Mouse (Mus musculus) liver, adult 2 months (tissue): Measurements from ENCODE around the gene Ppp1r9a. TPM values are rescaled to one million over a fixed set of nuclear protein-coding genes. Genes with fewer than 3 reads are reported as not detected.
A peak's percentile ranks its signal among the peaks of the same experiment; 100 is the strongest.

Source experiments
- DNase-seq: peaks from one replicate; pipeline ENCODE4 v3.0.0-alpha.2; 2011; ENCODE audit warnings: low read depth, low spot score; ENCODE audit errors: extremely low read depth
- H3K27ac ChIP-seq: fragments of 200-500 bp; replicated peaks from 2 replicates; pipeline ENCODE4 v1.5.1; 2012; ENCODE audit warnings: low read depth, mild to moderate bottlenecking, control low read depth, inconsistent platforms, low read length; ENCODE audit not compliant: insufficient read depth
- H3K27me3 ChIP-seq: fragments of 200-500 bp; 2 replicates; pipeline ENCODE4 v1.6.1; 2012; ENCODE audit warnings: mild to moderate bottlenecking, moderate library complexity, low read length, inconsistent platforms; ENCODE audit not compliant: control insufficient read depth, insufficient read depth
- H3K36me3 ChIP-seq: fragments of 200-500 bp; 2 replicates; pipeline ENCODE4 v1.6.1; 2012; ENCODE audit warnings: low read length, inconsistent platforms; ENCODE audit not compliant: control insufficient read depth, insufficient read depth
- H3K4me1 ChIP-seq: fragments of 200-500 bp; 2 replicates; pipeline ENCODE4 v1.6.1; 2011; ENCODE audit warnings: low read length; ENCODE audit not compliant: control insufficient read depth, insufficient read depth
- H3K4me3 ChIP-seq: fragments of 200-500 bp; 2 replicates; pipeline ENCODE4 v1.5.1; 2011; ENCODE audit warnings: low read depth, mild to moderate bottlenecking, control low read depth, low read length, moderate library complexity; ENCODE audit not compliant: insufficient read depth
- H3K79me2 ChIP-seq: fragments of 200-500 bp; 2 replicates; pipeline ENCODE4 v1.6.1; 2012; ENCODE audit warnings: inconsistent platforms, mild to moderate bottlenecking, low read length, moderate library complexity; ENCODE audit not compliant: control insufficient read depth, insufficient read depth
- H3K9ac ChIP-seq: fragments of 200-500 bp; 2 replicates; pipeline ENCODE4 v1.6.1; 2012; ENCODE audit warnings: low read depth, mild to moderate bottlenecking, control low read depth, inconsistent platforms, low read length
- CTCF ChIP-seq: fragments of 200-500 bp; IDR thresholded peaks from 2 replicates; pipeline ENCODE4 v1.5.1; 2011; ENCODE audit warnings: low read depth, low read length, control low read depth
- POLR2A ChIP-seq: fragments of 200-500 bp; IDR thresholded peaks from 2 replicates; pipeline ENCODE4 v1.6.1; 2011; ENCODE audit warnings: low read length, control low read depth; ENCODE audit not compliant: insufficient read depth; ENCODE audit errors: extremely low read depth
- WGBS: fragments of 180-500 bp; shearing (Covaris S2); methylation state at CpG from one replicate; pipeline ENCODE4 v1.1.7; 2018; 5-methylcytosine and 5-hydroxymethylcytosine counted together
- polyA plus RNA-seq: library from polyadenylated mRNA; depleted of rRNA; stranded (reverse); fragments of >200 nt; gene quantifications from 2 replicates; pipeline ENCODE4 v1.2.3, GENCODE M21; 2012
- total RNA-seq: library from RNA; depleted of rRNA; stranded (reverse); fragments of >200 nt; gene quantifications from 2 replicates; pipeline ENCODE4 v1.2.3, GENCODE M21; 2014

Ppp1r9a gene
- total and polyA plus RNA-seq, 2 experiments, result 0.75 to 3.0 TPM

- DNase-seq, result peak; percentile 12
- H3K4me1 ChIP-seq, result no peaks in the 10 kb centered on the region
Measured at GRCm38 (mm10) chr6:5103769-5104168, 201.1 kb downstream of the Ppp1r9a start.

DNA sequence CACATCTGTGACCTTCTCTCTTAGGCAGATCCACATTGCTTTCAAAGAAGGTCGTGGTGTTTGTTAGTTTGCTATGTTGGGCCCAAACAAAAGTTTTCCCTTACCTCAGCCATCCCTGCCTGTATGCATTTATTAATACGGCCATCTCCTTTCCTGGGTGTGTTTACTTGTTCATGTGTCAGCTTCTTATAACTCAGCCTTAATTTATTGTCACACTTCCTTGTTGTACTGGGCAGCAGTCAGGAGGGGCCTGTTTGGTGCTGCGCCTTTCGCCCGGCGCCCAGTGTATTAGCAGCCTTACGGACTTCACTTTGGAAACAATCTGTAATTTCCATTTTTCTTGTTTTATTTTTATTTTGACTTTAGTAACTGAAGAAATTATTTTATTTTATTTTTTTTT, 201.5 kb downstream of the Ppp1r9a start:
- H3K4me1 ChIP-seq, result no peaks in the 10 kb centered on the region
- no peak overlapping the region for H3K27ac ChIP-seq

More at GRCm38 (mm10) chr6:5103769-5104168, 201.1 kb downstream of the Ppp1r9a start:
- WGBS, result 56% methylated on average over 6 of the region's 6 CpGs
- Histone ChIP-seq H3K27me3 (no peaks in the 10 kb centered on the region), H3K9ac (no peak overlapping the region), H3K36me3 (no peaks in the 10 kb centered on the region), H3K4me3 (no peak overlapping the region), H3K79me2 (no peaks in the 10 kb centered on the region), H3K27ac (no peak overlapping the region)
- TF ChIP-seq CTCF (no peak), POLR2A (no peak)

DNA sequence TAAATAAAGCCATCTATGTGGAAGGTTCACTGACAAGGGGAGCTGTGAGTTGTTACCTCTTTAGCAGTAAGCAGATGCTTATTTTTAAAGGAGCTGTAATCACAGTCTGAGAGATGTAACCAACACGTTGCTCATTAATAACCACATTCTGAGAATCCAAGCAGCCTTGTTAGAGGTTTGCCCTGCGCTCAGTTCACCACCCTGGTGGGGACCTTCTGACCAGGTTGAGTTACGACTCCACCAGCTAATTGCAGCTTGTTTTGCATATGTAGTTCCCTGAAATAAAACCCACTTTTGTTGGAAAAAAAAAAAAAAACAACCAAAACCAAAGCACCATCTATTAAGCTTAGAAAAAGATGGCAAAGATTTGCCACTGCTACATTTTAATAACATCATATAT, 205.8 kb downstream of the Ppp1r9a start:
- H3K36me3 ChIP-seq, result no peaks in the 10 kb centered on the region
- no peak overlapping the region for H3K9ac ChIP-seq
- no peak for TF ChIP-seq POLR2A
- TF ChIP-seq CTCF, result no peak
- H3K27ac ChIP-seq, result no peak overlapping the region
- H3K4me3 ChIP-seq, result no peak overlapping the region
- DNase-seq, result no peak
- no peaks in the 10 kb centered on the region for H3K4me1 ChIP-seq
- H3K79me2 ChIP-seq, result no peaks in the 10 kb centered on the region
- H3K27me3 ChIP-seq, result no peaks in the 10 kb centered on the region
- WGBS, result 82% methylated on average over 3 of the region's 3 CpGs

More for the DNA sequence above, 201.5 kb downstream of the Ppp1r9a start:
- Histone ChIP-seq H3K79me2 (no peaks in the 10 kb centered on the region), H3K36me3 (no peaks in the 10 kb centered on the region), H3K27me3 (no peaks in the 10 kb centered on the region), H3K9ac (no peak overlapping the region), H3K4me3 (no peak overlapping the region)
- DNase-seq, result no peak
- WGBS, result 91% methylated on average over 7 of the region's 7 CpGs
- no peak for TF ChIP-seq CTCF
- TF ChIP-seq POLR2A, result no peak

DNA sequence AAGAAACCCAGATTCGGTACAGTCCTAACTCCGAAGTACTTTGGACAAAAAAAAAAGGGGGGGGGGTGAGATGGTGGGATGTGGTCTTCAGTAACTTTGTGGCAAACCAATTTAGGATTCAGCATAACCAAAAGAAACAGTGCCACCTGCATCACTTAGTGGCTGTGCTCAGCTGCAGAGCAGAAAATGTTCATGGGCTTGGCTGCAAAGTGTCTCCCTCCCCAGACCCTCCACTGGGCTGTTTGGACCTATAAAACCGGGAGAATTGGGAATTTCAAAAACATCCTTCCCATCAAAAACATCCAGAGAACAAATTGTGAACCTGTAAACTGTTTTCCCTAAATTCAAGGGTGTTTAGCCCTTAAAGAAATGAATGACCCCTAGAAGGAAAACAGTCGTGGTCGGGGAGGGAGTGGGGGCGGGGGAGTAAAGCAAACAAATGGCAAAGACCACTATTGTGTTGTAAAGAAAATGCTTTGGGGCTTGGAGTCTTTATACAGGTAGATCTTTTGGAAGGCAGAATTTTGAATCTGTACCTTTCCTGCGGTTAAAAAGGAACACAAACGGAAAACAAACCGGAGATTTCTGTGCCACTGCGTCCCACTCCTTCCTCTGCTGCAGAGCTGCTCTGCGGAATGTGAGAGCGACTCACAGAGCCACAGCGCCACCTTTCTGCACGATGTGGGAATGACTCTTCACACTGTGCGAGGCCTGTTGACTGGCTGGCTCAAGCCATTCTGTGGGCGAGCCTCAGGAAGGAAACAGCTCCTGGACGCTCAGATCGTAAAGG, 207.4 kb downstream of the Ppp1r9a start:
- Histone ChIP-seq H3K4me1 (no peaks in the 10 kb centered on the region), H3K79me2 (no peaks in the 10 kb centered on the region), H3K9ac (no peak overlapping the region), H3K36me3 (no peaks in the 10 kb centered on the region), H3K27me3 (no peaks in the 10 kb centered on the region), H3K4me3 (no peak overlapping the region), H3K27ac (no peak overlapping the region)
- WGBS, result 10% methylated on average over 18 of the region's 18 CpGs
- peak; percentile 100 for TF ChIP-seq CTCF
- no peak for TF ChIP-seq POLR2A
- DNase-seq, result peak; percentile 58

- no peaks in the 10 kb centered on the region for H3K4me1 ChIP-seq
- H3K27me3 ChIP-seq, result no peaks in the 10 kb centered on the region
- no peaks in the 10 kb centered on the region for H3K36me3 ChIP-seq
- DNase-seq, result no peak
- WGBS, result 22% methylated on average over 3 of the region's 3 CpGs
- no peak overlapping the region for H3K27ac ChIP-seq
- H3K4me3 ChIP-seq, result no peak overlapping the region
- TF ChIP-seq CTCF, result no peak
- no peak for TF ChIP-seq POLR2A
- H3K9ac ChIP-seq, result no peak overlapping the region
- H3K79me2 ChIP-seq, result no peaks in the 10 kb centered on the region
Measured at GRCm38 (mm10) chr6:5110715-5111048, 208.0 kb downstream of the Ppp1r9a start.

DNA sequence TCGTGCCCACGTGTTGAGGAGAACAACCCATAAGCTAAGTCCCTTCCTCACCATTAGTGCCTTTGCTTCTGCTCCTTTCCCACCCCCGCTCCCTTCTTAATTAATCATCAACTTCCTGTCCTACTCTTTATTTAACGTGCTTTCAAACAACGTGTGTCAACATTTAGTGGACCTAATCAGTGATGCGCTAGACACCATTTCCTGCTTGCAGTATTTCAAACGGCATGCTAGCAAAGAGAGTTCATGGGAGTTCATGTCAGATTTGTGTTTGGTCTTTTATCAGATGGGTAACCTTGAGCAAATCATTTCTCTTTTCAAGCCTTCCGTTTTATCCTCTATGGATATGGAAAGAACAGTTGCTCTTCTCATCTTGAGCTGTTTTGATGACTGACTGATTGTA, 210.4 kb downstream of the Ppp1r9a start:
- no peak overlapping the region for H3K9ac ChIP-seq
- no peaks in the 10 kb centered on the region for H3K4me1 ChIP-seq
- TF ChIP-seq POLR2A, result no peak
- no peak for TF ChIP-seq CTCF
- 8% methylated on average over 8 of the region's 8 CpGs for WGBS
- no peak overlapping the region for H3K4me3 ChIP-seq
- DNase-seq, result no peak
- H3K27me3 ChIP-seq, result no peaks in the 10 kb centered on the region
- no peak overlapping the region for H3K27ac ChIP-seq
- no peaks in the 10 kb centered on the region for H3K36me3 ChIP-seq
- H3K79me2 ChIP-seq, result no peaks in the 10 kb centered on the region
